Mouse (Mus musculus): ENCODE results near the gene Cby1.

Cby1 gene

DNA sequence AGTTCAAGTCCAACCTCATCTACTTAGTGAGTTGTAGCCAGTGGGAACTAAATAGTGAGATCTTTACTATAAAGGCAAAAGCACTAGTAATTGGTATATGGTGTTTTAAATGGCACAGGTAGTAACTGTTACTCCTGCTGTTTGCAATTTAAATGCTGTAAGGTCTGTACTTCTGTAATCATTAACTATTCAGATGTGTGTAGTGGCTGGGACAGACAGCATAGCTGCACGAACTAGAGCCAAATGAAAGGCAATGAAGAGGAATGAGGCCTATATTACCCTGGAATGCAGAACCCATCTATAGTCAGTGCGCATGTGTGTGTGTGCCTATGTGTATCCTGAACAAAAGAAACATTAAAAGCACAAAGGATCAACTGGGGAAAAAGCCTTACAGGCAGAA is 18.9 kb downstream of the Cby1 start:
- DNase-seq (ENCODE audit: low spot score in 2 of 2): no peak

DNA sequence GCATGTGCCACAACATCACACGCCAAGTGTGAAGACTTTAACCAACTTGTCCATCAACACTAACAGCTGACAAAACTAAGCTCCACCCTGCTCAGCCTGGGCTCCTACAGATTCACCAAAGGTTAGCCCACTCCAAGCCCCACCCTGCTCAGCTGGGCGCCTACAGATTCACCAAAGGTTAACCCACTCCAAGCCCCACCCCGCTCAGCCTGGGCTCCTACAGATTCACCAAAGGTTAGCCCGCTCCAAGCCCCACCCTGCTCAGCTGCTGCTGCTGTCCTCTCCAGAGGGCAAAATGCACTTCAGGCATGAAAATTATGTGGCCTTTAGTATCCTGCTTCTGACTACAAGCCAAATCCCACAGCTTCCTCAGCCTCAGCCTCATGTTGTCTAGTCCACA is 23.0 kb downstream of the Cby1 start:
- DNase-seq (ENCODE audit: low spot score in 2 of 2): no peak

DNA sequence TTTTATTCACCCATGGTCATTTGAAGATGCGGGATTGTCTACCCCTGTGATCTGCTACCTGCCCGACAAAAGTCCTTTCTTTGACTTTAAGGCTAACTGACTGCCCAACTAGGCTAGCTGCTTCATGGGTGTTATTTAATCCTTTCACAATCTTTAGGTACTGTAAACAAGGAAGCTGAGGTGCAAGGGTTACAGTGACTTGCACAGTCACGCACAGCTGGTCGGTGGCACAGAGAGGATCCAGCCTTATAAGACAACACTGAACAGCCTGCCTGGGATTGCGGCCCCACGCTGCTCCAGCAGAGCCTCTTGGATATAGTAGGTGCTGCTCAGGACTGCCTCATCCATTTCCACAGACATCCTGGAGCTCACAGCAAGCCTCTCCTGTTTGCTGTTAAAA is 24.1 kb downstream of the Cby1 start:
- DNase-seq (ENCODE audit: low spot score in 2 of 2): no peak

DNA sequence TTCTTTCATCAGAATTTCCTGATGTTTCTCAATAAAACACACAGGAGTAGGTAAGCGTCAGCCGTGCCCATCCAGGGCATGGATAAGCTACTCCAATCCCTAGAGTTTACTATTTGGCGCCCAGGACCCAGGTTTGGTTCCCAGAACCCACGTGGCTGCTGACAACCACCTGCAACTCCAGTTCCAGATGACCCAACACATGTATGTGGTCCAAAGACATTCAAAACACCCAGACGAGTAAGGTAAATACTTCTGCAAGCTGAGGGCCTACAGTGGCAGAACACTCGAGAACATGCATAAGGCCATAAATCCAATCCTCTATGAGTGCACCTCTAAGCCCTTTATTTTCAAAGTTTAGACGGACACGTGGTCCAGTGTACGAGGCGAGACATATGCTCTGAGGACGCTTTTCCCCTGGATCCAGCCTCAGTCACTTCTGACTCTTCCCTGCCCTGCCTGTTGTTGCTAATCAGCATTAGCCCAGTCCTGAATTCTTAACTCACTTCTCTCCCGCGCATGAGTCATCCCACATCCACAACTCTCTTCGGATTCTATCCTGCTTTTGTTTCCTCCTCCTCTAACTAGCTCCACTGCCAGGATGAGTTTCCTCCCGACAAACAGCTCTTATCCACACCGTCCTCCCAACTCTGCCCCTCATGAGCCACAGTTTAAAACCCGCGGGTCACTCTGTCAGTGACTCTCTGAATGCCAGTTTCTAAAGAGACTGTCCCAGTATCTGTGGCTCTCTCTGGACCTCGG is 24.9 kb downstream of the Cby1 start:
- DNase-seq (ENCODE audit: low spot score in 2 of 2): no peak

DNA sequence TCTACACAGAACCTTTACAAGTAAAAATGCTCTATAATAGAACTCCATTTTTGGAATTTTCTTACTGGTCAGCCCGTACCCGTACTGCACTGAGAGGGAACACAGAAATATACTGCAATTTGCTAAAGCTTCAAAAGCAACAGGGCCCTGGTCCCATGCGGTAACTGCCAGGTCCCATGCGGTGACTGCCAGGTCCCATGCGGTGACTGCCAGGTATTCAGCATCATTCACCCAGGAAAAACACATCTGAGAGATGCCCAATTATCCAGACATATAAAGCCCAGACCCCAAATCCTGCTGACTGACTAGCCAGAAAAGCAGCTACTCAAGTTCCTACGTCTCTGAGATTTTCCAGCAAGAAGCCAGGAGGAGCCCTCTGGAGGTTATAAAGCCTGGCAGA is 25.6 kb downstream of the Cby1 start:
- DNase-seq (ENCODE audit: low spot score in 2 of 2): no peak

DNA sequence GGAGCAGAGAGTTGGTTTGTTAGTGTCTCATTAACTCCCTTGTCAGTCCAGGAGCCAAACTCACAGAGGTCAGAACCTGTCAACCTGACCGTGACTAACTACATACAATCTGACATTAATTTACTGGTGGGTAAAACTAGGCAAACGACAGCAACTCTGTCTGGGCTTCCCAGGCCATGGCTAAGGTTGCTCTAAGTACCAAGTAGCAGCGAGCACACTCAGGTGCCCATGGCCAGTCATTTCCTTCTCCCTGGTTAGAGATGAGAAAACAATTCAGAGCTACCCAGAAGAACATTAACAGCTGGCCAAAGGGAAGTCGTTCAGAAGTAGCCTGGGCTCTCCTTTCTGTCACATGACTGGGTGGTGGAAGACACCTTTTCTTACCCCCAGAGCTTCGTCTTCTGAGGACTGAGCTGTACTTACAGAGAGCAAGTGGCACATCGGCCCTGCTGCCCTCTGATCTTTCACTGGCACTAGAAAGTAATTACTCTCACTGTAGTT is 26.2 kb downstream of the Cby1 start:
- DNase-seq (ENCODE audit: low spot score in 2 of 2): no peak

DNA sequence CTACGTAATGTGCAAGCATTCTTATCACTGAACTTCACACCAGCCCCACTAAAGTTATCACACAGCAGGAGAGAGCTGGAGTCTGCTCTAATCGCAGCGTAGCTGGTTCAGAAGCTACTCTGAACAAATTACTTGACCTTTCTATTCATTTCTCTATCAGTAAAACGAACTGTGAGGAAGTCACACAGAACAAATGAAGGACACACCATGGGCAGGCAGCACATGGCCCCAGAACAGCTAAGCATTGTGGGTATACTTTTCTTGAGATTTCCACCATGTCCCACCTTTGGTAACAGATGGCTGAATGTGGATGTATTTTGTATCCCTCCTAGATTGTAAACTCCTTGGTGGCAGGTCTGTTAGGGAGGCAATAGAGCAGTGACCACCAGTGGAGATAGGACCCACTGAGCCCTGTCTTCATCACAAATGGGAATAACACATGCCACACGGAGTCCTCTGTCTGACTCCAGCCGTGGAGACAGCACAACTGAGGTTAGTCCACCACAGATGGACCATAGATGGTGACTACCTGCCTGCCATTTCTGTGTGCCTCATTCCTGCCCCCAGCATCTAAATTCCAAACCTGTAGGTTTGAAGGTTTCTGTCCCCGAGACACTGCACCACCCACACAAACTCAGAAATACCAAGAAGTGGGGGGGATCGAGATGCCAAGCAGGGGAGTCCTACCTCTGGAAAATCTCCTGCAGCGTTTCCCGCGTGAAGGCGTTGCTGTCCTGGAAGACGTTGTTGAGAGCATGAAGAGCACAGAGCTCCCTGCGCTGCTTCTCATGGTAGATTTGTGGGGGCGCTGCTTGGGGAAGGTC is 27.3 kb downstream of the Cby1 start:
- no peak for DNase-seq (ENCODE audit: low spot score in 2 of 2)

DNA sequence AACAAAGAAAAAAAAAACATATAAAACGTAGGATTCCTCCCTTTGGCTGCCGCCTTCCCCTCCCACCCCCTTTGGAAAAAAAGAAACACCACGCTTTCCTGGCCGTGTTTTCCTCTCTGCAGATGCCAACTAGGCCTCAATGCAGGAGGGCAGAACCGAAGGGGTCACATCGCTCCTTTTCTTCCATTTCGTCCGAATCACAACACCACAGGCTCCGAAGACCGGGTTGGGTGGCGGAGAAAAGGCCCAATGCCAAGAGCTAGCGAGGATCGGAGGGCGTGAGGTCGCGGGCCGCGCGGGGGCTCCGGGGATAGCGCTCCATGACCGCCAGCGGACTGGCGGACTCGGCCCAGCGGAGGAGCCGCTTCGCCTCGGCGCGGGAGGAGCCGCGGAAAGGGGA is 28.2 kb downstream of the Cby1 start:
- DNase-seq (ENCODE audit: low spot score in 2 of 2): no peak

DNA sequence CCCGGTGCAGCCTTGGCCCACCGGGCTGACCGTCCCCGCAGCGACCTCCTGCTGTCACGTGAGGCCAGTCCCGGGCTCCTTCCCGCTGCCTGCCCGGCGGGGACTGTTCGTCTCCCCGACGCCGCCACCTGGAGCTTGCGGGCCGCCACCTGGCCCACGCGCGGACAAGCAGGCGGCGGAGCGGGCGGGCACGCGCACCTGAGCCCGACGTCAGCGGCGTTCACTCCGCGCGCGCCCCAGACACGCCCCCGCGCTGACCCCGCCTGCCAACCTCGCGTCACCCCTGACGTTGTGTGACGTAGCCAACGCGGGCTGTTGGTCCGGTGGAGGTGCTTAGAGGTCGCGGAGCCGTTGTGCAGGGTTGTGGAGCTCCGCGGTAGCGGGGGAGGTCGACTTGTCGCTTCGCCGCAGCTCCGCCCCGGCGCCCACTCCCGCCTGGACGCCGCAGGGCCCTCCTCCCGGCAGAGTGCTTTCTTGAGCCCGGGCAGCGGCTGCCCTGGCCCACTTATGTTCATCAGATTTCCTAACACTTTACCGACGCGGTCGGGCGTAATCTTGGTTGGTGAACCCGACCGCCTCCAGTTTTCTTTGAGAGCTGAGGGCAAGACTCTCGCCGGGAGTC is 28.8 kb downstream of the Cby1 start, which contains the start of gene Josd1:
Gene Josd1 (minus strand): TSS at position 274 of the 622 bp plus-strand sequence.
- DNase-seq (ENCODE audit: low spot score in 2 of 2): peak; percentile 95

DNA sequence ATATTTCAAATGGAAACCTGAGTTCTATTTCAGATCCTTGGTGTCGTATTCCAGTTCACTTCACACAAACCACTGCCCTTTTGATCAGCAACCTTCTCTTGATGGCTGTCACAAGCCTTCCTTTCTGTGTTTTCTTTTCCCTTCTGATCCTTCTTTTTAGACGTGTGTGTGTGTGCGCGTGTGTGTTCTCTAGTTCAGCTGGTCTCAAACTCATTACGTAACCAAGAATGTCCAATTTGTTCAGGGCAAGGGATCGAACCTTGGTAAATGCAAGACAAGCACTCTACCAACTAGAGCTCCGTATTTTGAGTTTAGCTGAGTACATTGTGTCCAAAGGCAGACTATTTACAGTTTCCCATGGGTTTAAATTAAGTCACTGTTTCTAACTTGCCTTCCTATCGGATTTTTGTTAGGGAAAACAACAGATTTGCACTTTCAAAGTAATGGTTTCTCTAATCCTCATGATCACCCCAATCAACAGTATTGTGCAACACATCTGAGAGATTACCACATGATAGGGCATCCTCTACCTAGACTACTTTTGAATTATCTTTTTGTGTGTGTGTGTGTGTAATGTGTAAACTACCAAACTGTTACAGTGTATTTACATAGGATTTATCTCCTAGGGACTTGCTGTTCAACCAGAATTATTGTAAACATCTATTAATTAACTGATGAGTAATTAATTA is 29.4 kb downstream of the Cby1 start:
- no peak for DNase-seq (ENCODE audit: low spot score in 2 of 2)

DNA sequence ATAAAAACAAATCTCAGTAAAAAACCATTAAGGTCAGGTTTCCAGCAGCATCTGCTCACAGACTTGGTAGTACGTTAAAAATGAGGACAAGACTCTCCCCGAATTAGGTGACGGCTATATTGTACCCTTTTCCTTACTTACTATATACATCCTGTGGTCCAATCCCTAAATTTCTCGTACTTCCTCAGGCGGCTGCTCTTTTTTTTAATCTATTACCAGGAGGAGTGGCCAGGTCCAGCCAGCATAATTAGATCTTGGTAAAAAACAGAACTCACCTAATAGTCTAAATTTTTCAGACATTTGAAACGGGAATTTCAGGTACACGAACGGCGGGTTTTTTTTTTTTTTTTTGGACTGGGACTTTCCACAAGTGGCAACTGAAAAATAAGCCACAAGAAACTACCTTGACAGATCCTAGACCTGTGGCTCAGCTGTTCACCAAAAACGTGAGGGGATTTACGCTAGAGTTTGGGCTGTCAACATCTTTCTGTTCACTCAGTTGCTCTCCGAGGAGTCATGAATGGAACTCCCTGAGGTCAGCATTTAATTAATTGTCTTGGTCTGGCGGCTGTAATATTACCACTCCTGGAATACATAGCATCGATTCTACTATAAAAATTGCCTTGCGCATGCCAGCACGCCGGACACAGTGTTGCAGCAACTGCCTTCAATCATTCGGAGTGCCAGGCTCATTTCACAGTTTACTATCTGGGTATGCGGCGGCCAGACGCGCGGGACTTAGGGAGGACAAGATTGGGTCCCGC is 30.8 kb downstream of the Cby1 start:
- DNase-seq (ENCODE audit: low spot score in 2 of 2): no peak

DNA sequence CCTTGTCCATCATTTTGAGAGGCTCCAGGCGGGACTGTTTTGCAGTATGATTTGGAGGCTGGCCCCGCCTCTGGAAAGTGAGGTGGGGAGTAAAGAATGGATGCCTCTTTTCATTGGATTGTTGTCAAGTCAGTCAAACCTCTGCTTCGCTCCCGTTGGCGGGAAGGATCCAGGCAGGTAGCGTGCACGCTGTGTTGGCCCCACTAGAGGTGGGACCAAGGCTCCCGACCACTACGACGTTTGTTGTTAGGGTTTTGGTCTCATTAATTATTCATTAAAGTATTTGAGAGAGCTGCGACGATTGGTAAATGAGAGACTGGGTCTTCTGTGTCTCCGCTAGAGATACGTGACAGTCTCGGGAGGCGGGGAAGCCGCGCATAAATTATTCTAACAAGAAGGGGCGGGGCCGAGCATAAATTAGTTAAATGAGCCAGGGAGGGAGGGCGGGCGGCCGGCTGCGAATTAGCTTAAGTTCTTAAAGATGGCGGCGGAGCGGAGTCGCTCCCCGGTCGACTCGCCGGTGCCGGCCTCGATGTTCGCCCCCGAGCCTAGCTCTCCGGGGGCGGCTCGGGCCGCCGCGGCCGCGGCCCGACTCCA is 31.5 kb downstream of the Cby1 start, which contains the start of gene Gtpbp1:
Gene Gtpbp1 (plus strand): TSS at position 420 of the 597 bp plus-strand sequence.
- peak; percentile 96 to 99 for DNase-seq (ENCODE audit: low spot score in 2 of 2)

DNA sequence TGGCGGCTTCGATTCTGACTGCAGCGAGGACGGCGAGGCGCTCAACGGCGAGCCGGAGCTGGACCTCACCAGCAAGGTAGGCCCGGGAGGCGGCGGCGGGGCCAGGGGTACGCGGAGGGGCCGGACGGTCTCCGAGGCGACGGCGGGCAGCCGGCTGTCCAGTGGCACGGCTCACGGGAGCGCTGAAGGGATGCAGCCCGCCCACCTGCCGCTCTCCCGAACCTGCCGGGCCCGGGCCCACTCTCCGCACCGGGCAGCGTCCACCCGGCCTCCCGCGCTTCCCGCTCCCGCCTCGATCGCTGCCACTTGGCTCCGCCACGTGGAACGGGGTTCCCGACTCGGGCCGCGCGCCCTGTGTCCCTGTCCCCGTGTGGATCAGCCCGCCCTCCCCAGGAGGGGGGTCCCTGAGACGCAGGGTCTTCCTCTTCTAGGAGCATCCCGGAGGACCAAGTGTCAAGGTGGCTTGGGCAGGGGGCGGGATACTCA is 32.1 kb downstream of the Cby1 start:
- DNase-seq (ENCODE audit: low spot score in 2 of 2): peak; percentile 16 to 41

DNA sequence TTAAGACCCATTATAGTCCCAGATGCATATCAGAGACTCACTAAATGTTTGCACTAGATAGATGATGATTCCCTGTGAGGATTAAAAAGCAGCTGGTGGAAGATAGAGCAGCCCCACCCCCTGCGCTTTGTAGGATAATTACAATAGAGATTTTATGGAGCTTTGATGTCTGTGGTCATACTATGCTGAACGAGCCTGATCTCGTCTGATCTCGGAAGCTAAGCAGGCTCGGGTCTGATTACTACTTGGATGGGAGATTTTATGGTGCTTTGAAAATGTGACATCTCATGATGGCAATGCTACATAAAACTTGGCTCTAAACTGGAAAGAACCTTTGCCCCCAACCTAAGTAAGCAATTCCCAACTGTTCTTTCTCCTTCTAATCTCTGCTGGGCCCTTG is 33.3 kb downstream of the Cby1 start:
- no peak for DNase-seq (ENCODE audit: low spot score in 2 of 2)

DNA sequence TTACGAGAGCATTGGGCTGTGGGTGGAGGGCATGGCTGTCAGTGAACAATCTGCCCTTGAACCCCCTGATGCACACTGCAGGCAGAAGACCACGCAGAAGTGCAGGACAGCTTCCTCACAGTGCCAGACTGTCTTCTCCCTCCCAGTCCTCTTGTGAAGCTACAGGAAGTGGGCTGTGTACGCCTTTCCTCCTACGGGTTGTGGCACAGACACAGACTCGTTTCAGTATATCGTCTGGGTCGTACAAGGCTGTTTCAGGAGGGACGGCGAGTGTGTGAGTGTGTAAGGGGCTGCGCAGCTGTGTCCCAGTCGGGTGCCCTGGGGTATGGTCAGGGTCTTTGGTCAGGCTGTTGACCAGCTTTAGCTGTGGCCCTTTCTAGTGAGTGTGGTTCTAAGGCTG is 34.7 kb downstream of the Cby1 start:
- peak; percentile 43 to 50 for DNase-seq (ENCODE audit: low spot score in 2 of 2)

DNA sequence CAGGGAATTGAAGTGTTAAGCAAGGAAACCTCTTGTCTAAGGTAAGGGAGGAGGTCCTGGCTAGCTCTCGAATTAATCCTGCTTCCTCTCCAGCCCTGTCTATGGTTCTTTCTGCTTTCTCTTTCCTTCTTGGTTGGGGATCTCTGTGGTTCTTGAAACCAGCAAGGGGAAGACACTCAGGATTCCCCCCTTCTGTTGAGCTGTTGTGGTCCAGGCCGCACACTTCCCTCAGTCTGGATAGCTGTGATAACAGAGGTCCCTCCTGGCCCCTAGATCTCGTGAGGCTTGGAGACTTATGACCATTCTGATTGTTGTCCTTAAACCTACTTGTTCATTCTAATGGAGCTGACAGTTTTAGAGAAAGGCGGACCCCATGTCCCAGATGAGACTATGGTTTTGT is 35.5 kb downstream of the Cby1 start:
- peak; percentile 19 to 43 for DNase-seq (ENCODE audit: low spot score in 2 of 2)

DNA sequence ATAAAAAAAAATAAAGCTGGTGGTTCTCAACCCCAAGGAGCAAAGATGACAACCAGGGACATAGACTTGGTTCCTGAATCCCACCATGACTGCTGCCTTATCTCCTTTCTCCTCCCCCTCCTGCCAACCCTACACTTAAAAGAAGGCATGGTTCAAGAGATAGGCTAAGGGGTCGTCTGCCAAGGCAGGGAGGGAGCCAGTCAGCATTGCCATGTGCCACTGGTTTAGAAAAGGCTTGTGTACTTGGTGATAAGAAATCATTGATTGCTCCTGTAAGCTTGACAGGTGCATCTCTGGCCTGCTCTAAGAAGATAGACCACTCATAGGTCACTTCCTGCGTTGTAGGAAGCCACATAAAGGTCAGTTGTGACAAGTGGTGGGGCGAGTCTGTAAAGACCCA is 36.5 kb downstream of the Cby1 start:
- peak; percentile 21 to 30 for DNase-seq (ENCODE audit: low spot score in 2 of 2)

DNA sequence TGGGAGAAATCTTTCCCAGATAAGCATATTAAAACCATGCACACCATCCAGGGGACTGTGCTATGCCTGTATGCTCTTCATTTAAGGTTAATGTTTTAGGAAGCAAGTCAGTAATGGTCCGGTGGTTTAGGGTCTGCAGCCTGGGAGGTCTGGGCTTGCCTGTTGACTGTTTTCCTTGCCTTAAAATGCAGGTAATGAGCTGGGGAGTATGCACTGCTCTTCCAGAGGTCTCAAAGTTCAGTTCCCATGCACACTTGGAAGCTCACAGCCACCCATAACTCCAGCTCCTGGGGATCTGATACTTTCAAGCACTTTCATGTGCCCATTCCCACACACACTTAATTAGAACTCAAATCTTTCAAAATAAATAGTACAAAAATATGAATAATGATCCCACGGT is 37.5 kb downstream of the Cby1 start:
- no peak for DNase-seq (ENCODE audit: low spot score in 2 of 2)

DNA sequence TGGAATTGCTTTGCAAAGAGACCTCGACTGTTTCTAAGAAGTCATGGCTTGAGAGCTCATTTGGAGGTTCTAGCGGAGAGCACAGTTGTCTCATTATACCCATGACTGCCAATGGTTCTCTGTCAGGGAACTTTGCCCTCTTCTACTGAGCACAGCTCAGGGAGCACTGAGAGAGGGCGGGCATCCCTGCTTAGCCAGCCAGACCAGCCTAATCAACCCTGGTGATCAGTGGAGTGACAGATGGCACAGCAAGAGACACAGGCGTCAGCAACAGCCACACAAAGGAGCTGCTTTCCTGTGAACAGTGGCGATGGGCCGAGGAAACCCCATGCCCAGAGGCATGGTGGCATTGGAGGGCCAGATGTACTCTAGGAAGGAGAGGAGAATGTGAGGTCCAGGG is 38.0 kb downstream of the Cby1 start:
- DNase-seq (ENCODE audit: low spot score in 2 of 2): no peak

DNA sequence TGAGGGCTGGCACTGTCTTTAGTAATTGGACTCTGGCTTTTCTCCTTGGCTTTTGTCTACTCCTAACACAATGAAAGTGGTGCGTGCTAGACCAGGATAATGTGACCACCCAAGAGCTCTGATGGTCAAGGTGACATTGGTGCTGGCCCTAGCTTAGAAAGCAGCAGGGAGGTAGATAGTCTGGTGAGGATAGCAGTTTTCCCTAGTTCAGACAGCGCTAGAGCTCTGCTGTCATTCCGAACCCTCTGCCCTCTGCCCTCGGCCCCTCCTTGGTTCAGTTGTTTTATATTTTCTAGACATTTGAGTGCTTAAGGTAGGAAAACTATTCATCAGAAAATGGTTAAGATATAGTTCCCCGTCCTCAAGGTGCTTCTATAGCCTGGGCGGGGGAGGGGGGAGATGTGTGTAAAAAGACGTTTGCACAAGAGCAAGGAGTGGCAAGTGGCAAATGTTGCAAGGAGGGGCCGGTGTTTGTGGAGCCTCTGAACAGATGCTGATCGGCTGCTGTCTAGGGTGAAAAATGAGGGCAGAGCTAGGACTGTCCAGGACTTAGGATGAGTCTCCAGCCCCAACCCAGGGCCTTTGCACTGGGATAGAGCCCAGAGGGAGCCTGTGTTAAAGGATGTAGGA is 38.7 kb downstream of the Cby1 start:
- DNase-seq (ENCODE audit: low spot score in 2 of 2): no peak

Measured in spleen, postnatal 36 days (tissue).